Mouse (Mus musculus) thymus, adult 2 months (tissue): ENCODE measurements around the gene Tnfrsf19.

Source experiments
- CTCF ChIP-seq: fragments of 200-500 bp; IDR thresholded peaks from 2 replicates; pipeline ENCODE4 v1.5.1; 2012; ENCODE audit warnings: mild to moderate bottlenecking, control low read depth, low read length, moderate library complexity, borderline replicate concordance; ENCODE audit not compliant: control insufficient read depth, poor library complexity, insufficient read depth; ENCODE audit errors: extremely low read depth
- POLR2A ChIP-seq: fragments of 200-500 bp; IDR thresholded peaks from 2 replicates; pipeline ENCODE4 v1.6.1; 2012; ENCODE audit warnings: mild to moderate bottlenecking, low read length, control low read depth, moderate library complexity; ENCODE audit not compliant: control insufficient read depth, poor library complexity, insufficient read depth; ENCODE audit errors: extremely low read depth

DNA sequence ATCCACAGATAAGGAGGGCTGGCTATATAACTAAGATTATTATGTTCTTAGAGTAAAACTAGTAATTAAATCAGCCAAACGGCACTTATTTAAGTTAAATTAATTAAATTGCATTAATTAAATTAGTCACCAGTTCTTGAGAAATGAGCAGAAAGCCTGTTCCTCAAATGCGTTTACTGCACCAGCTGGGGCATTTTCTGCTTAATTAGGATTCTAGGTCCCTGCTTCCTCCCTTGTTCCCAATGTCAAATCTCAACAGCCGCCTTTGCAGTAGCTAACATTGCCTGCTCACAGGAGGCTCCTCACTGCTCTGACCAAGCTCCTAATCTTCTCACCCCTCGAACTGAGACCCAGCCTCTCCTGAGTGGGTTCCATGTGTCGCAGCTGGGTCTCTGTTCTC, 59.4 kb downstream of the Tnfrsf19 start:
- no peak for TF ChIP-seq POLR2A
- TF ChIP-seq CTCF: no peak
